Mouse (Mus musculus): ENCODE measurements at regions not wholly inside any gene's neighbourhood (a gene's known extent, or its start where the extent isn't known, plus 50 kb on each side); places are given as distances from the start of the nearest gene placed in this dataset.
A peak's percentile ranks its signal among the peaks of the same experiment; 100 is the strongest.

DNA sequence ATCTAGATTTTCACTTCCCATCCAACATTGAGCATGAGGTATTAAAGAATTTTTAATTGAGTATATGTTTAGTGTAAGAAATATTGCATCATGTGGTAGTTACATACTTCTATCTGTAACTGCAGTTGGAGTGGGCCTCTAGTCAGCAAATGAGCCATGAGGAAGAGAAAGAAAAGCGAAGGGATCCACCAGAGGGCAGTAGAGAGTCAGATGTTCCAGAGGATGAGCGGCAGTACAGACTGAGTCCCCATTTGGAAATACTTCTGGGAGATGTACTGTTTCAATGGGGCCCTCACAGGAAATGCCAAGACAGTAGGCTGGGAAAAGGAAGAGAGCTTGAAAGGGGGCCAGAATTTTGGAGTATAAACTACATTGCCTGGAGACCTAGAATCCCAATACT is 221.2 kb downstream of the Myh15 start:
- DNase-seq (ENCODE audit: low spot score in 2 of 2), result no peak

DNA sequence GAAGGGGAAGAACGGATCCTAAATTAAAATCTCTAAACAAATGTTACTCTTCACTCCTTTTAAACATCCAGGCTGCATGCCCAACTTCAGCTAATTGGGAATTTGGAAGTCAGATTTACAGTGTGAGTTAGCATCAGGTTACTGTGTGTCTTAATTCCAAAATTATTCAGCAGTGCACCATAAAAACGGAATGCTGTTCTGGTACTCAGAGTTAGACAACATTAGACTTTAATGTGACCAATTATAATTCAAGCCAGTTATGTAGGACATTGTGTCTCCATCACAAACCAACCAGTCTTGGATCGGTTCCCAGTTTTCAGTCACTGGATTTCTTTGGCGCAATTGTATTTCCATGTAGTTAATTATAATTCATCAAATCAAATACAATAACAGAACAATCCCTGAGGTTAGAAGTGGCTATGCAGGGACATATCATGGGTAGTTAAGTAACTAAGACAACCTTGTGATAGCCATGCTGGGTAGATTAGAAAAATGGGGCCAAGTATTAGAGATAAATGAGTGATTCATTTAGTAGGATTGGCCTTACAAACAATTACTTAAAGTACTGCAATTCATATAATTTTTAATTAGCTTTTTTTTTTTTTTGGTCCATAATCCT is 230.9 kb downstream of the Myh15 start:
- peak in 1 of 2 experiments; percentile 20 for DNase-seq (ENCODE audit: low spot score in 2 of 2)

DNA sequence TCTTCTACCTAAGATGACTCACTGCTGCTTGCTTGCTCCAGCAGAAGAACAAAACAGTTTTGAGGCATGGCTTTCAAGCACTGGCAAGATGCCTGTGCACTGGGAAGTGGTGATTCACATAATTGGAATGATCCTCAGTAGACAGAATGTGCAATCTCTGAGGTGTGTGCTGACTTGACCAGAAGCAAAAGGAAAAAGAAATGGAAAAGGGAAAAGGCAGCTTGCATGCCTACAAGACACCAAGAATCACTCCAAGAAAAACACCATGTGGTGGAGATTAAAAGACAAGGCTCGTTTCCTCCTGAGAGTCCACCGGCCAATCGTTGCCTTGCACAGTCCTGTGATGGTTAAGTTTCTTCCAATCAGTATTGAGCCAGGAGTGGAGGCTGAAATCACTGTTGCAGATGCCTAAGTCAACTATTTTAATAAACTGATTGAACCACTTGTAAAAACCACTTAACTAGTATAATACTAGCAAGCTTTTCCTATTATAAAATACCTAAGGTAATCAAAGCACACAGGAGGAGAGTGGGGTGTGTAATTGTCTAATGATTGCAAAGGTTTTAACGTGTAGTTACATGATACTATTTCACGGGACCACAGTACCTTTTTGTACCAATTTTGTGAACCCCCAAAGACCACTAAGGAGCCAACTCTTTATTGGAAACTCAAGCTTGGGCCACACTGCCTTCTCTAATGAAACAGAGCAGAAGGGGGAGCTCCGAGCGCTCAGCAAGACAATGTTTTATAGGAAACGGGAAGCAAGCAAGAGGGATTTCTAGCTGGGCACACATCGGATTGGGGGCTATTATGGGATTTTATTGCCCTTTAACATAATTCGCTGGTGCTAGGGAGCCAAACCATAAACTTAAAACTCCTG is 232.2 kb downstream of the Myh15 start:
- peak; percentile 27 to 80 for DNase-seq (ENCODE audit: low spot score in 2 of 2)

DNA sequence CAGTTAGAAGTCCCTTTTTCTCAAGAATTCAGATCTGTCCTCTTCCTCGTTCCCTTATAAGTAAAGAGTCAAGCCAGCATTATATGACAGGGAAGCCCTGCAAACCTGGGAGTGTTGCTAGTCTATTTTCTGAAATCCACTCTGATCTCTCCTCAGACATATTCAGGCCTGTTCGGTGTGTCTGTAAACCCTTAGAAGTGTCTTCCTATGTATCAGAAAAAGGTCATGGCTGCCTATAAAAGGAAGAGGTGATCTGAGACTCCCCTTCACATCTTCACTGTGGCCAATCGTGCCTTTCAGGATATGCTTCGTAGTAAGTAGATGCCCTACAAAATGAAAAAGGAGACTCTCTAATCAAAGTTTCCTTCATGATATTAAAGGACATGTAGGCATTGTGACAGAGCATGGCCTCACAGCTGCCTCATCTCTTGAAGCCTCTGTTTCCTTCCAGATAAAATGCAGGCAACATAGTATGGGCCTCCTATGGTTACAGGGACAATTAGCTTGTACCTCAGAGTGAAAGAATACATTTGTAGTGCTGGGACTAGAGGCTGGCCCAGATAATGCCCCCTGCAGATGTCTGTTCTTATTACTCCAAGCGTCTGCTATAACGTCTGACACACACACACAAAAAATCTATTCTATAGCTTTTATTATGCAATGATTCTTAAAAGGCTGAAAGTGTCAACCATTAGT is 246.5 kb downstream of the Myh15 start:
- no peak for DNase-seq (ENCODE audit: low spot score in 2 of 2)

DNA sequence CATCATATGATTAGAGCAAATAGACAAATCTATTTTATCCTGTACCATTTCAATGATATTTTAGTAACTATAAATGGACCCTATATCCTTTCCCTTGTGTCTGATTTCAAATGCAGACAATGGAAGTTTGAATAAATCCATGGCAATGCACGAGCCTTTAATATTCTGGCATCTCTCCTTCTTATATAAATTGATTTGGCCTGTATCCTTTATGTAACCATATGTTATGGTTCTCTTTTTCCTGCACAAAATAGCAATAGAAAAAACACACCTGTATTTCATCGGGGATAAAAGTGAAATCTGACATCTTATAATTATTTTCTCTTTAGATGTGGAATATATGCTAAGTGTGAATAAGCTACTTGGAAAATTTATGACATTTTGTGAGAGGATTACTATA is 247.1 kb downstream of the Myh15 start:
- DNase-seq (ENCODE audit: low spot score in 2 of 2), result no peak

DNA sequence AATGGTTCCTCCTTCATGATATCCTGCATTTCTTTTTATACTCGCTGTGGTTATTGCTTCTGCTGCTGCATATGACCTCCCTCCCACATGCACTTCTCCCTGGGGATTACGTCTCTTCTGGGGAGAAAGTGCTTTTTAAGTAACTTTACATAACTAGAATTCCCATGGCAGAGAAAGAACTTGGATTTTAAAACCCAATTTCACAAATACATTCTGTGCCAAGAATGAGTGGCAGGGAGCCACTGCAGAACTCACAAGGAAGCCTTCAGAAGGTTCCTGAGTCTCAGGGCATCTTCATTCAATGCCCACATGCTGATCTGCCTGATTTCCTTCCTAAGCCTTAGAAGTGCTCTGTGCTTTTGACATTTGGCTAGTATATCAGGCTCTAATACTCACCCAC is 259.8 kb downstream of the Myh15 start:
- DNase-seq (ENCODE audit: low spot score in 2 of 2), result peak in 1 of 2 experiments; percentile 9

DNA sequence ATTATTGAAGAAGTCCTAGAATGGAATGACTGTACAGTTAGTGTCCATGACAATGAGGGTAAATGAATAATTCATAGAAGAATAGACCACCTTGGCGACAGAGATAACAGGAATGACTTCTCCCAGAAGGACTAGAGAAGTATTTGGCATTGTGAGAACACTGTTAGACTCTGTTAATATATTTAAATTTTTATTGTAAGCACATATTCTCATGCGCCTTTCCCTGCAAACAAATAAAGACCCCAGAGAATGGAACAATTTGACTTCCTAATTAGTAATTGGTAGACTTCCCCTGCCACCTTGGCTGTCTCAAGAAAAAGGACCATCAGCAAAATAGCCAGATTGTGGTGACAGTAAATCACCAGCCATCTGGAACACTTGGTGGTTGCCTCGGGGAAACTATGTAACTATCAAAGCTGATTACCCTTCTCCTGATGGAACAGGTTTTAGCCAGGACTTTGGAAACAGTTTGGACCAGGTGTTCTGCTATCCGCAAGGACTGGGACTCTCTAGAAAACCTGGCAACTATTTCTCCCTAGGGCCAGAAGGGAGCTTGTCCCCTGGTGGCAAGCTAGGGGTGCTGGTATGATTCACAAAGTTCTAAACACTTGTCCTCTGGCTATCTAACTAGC is 261.9 kb downstream of the Myh15 start:
- no peak for DNase-seq (ENCODE audit: low spot score in 2 of 2)

DNA sequence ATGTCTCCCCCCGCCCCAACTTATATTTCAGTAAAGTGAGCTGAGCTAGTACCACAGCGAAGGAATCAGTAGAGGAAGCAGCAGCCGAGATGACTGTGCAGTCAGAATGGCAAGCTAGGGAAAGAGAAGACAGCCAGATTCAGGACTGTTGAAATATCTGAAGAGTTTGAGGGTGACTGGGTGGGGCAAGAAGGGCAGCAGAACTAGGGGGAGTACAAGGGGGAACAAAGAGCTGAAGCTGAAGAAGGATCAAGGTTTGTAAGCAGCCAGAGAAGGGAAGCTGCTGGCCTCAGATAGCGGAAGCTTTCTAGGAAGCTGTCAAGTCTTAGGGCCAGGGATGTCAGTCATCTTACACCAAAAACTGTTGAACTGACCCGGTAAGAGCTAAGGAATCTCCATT is 262.5 kb downstream of the Myh15 start:
- DNase-seq (ENCODE audit: low spot score in 2 of 2), result no peak

DNA sequence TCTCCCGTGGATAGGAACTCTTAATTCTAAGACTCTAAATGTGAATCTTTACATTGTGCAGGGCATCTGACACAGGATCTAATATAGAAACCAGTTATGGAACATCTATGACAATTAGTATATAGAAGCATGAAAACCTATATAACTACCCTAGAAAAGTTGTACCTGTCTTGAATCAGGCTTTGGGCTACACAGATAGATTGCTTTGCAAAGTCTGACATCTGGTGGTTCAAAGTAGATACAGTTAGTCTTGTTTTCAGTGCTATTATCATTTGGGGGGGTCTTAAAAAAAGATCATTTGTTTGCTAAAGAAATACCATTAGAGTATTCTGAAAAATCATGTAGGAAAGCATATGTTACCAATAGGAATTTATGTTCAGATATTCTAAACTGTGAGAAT is 264.7 kb downstream of the Myh15 start:
- DNase-seq (ENCODE audit: low spot score in 2 of 2), result no peak

DNA sequence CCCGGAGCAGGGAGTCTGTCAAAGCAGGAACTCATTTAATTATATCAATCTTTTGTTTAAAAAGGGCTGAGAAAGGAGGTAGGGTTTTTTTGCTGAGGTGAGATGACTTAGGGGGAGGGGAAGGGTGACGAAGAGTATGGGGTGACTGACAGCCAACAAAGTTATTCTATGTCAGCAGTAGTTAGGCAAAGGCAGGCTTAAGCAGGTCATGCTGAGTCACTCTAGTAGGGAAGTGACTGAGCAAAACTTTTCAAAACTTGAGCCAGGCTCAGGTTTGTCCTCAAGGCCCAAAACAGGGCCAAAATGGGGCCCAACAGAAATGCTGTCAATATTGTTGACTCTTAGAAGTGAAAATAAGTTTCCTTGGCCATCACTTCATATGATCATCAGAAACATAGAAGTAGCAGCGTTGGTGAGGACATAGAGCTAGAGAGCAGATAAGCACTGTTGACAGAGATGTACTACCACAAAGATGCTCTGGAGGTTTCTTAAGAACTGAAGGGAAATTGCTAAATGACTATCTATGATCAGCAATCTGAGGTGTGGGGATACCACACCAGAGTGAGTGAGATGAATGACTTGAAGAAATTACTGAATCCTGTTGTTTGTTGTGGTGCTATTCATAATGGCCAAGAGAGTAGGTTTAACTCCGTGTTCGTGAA is 273.6 kb downstream of the Myh15 start:
- DNase-seq (ENCODE audit: low spot score in 2 of 2), result no peak

DNA sequence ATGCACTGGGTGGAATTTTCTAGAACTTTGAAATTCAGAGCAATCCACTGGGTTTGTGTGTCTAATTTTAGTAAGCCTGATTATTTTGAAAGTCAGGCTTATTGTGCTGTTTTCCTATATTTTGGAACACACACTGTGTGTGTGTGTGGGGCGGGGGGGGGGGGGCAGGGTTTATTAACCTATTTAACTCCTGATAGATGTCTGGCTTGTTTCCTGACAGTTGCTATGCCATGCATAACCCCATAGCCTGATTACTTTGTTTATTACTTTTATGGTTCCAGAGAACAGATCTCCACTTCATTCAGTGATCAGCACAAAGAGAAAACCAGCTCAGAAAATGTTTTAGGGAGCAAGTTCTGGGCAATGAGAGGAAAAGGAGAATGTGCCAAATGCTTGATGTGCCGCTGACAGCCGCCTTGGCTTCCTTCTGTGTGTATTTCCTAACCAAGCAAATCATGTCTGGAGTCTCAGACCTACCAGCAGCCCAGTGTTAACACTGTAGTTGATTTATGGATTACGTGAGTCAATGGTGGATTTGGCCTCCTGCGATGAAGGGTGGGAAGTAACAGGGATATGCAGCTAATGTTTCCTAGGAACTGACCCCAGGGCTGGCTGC is 274.9 kb downstream of the Myh15 start:
- peak in 1 of 2 experiments; percentile 14 for DNase-seq (ENCODE audit: low spot score in 2 of 2)

DNA sequence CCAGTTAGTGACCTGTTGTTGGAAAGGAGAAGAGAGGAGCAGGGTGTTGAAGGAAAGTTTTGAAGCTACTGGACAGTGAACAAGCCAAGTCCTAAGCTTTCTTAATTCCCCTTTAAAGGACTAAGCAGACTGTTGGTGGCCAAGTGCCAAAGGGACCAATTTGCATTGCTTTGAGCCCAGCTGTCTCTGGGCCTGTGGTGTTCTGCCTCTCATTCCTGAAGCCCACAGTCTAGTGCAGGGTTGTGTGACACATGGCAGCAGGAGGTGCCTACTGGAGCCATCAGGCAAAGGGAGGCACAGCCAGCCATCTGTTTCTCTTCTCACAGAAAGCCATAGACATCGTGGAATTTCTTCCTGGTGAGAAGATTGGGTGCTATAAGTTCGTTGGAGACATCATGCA is 278.6 kb downstream of the Myh15 start:
- DNase-seq (ENCODE audit: low spot score in 2 of 2), result peak in 1 of 2 experiments; percentile 28

DNA sequence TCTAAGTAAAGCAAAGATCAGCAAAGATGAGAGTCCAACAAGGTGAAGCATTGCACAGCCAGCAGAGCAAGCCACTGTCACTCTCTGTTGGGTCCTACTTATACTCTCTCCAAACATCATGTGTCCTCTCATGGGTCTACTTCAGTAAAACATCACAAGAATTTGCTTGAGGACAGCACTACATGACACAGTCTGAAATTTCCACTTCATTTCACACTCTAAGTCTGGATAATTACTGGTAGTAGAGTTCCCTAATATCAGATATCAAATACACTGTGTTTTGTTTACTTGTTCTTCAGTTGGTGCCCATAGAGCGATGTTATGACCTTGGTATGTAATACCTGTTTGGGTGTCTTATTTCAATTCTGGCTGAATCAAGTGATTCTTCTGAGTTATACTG is 280.7 kb downstream of the Myh15 start:
- DNase-seq (ENCODE audit: low spot score in 2 of 2), result no peak

DNA sequence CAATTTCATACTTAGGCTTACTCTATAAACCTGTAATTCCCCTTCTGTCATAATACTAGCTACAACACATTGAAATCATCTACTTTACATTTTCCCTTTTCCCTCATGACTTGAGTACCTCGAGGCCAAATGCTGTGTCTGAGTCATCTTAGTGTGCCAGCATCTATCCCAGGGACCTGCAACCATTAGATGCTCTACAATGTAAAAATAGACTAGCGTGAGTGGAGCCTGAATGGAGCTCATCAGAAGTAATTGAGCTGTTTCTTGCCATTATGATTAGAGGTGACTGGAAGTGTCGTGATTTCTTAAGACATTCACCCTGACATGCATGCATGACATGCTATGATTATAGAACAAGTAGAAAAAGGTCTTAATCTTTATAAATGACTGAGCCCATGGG is 301.1 kb downstream of the Myh15 start:
- DNase-seq (ENCODE audit: low spot score in 2 of 2), result no peak

DNA sequence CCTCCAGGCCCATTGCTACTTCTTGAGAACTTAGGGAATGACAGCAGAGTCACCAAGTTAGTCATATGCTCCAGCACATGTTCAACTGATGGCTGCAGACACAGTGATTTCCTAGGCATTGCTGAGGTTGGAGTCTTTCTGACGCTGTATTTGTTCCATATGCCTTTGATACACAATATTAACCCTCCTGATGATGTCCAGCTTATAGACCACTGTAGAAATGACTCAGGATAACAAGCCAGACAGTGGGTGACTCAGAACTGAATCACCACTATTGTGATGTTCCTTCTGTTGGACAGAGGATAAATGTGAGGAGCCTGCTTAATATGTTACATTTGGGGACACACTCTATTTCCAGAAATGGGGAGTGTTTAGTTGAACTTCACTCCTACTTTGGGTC is 304.4 kb downstream of the Myh15 start:
- no peak for DNase-seq (ENCODE audit: low spot score in 2 of 2)

DNA sequence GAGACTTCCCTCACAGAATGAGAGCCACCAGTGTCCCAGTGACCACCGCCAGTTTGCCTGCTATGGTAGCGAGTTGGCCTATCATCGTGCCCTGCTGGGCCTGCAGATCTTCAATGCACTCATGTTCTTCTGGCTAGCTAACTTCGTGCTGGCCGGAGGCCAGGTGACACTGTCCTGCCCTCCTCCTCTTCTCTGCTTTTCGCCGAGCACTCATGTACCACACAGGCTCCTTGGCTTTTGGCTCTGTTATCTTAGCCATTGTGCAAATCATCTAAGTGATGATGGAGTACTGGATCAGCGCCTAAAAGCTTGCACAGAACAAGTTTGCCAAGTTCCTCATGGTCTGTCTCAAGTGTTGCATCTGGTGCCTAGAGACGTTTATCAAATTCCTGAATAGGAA is 312.2 kb downstream of the Myh15 start:
- no peak for DNase-seq (ENCODE audit: low spot score in 2 of 2)

DNA sequence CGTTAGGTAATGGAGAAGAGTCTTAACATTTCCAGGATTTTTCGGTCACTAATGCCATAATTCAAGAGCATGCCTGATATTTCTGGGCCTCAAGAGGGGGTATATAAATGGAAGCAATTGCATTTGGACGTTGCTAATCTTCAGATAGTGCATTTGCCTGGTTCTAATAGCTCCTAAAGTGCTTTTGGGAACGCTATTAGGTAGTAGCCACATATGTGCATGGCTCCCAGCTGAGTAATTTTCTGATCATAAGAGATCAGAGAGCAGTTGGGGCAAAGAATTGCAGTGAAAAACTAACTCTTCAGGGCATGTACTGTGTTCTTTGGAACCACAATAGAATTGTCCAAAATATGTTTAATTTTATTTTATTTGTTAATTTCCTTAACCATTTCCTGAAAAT is 317.8 kb downstream of the Myh15 start:
- DNase-seq (ENCODE audit: low spot score in 2 of 2), result no peak

DNA sequence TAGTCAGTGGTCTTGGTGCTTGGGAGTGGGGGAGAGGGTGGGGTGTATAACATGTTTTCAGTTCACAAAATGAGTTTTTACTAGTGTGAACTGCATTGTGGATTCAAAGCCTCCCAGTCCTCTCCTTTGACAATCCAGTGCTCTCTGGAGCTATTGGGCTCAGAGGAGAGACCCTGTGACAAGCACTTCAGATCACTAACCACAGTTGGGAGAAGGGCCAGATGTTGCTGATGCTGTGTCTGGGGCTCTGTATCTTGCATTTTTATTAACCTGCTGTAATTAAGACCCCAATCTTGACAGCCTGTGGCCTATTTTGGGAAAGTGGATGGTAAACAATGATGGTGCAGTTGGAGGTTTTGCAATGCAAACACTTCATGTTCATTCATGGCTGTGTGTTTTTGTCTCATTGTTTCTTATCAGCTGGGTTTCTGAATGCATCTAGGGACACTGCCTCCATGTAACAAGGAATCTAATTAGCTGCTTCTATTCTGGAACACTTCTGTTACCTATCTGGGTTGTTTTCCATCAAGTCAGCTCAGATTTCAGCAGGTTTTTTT is 320.0 kb upstream of the Ift57 start:
- DNase-seq (ENCODE audit: low spot score in 2 of 2), result no peak

DNA sequence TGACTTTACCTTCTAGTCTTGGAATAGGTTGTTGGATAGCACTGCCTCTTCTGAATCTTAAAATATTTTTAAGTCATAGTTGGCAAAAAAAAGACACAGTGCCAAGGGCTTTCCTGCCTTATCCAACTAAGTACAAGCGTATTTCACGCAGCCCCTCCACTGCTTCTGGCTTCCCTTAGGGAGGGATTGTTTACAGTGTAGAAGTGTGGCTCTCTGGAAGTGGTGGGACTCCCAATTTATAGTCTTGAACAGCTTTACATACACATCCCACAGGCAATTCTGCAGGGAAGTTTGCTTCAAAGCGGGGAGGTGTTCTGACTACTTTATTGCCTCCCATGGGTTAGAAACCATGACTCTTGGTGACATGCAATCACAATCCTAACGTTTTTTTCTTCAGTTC is 310.9 kb upstream of the Ift57 start:
- DNase-seq (ENCODE audit: low spot score in 2 of 2), result no peak

DNA sequence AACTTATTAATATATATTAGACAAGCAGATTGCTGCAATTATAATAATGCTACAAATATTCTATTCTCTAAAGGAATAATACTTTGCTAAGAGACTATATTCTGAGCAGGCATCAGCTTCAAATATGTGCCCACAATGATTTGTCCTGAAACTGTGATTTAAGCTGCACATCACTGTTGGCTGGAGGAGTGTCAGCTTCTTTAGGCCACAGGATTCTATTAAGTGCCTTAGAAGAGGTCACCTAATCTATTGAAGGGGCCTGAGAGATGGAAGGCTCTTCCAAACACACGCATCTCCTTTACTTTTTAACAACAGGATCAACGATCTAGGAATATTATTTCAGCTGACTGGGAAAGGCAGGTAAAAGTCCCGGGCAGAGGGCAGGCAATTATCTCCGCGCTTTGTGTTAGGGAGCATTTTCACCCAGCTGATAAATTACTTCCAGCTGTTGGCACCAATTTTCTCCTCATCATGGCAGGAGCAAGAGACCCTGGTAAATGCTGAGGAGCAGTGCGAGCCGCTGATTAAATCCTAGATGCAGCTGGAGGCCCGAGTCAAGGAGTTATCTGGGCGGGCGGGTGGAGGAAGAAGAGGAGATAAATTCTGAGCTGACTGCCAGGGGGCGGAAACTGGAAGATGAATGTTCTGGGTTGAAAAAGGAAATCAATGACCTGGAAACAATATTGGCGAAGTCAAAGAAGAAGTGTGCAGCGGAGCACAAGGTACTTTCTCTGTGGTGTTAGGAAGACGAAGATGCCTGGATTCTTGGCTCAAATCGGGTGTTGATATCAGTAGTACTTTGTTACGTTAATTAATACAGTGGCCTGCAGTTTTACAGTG is 290.9 kb upstream of the Ift57 start:
- DNase-seq (ENCODE audit: low spot score in 2 of 2), result no peak

Data from left cerebral cortex, adult 8-10 months (tissue).